Mouse (Mus musculus): ENCODE measurements at regions not wholly inside any gene's neighbourhood (a gene's known extent, or its start where the extent isn't known, plus 50 kb on each side); places are given as distances from the start of the nearest gene placed in this dataset.

DNA sequence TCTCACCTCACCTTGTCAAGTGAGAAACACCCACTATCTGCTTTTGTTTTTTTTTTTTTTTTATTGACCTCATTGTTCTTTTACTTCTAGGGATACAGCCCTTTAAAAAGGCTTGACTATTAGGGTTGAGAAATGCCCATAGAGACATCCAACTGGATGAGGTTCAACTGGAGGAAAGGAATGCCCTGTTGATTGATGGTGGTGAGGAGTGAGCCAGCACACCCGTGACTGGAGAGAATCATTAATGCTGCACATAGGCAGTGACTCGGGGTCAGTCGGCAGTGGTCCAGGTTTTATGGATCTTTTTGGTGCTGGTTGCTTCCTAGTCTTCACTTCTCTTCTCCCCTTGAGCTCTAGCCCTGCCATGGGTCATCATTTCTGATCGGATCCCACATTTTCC, 82.9 kb upstream of the Cryz start:
- H3K27ac ChIP-seq: no peak overlapping the region
- no peak overlapping the region for H3K4me3 ChIP-seq
- DNase-seq (ENCODE audit: low spot score in 2 of 2): no peak
- TF ChIP-seq CTCF (conservative IDR thresholded peaks at IDR 0.05): no peak

- DNase-seq (ENCODE audit: low spot score in 2 of 2): no peak
Observed at GRCm38 (mm10) chr3:154510160-154510559, 86.4 kb upstream of the Cryz start.

GRCm38 (mm10) chr3:154509394-154509793, 87.1 kb upstream of the Cryz start:
- no peak for DNase-seq (ENCODE audit: low spot score in 2 of 2)
- Histone ChIP-seq H3K4me3 (no peak overlapping the region), H3K27ac (no peak overlapping the region)
- TF ChIP-seq CTCF (conservative IDR thresholded peaks at IDR 0.05): no peak

More at GRCm38 (mm10) chr3:154510160-154510559, 86.4 kb upstream of the Cryz start:
- Histone ChIP-seq H3K27ac (no peak overlapping the region), H3K4me3 (no peak overlapping the region)
- TF ChIP-seq CTCF (conservative IDR thresholded peaks at IDR 0.05): no peak

DNA sequence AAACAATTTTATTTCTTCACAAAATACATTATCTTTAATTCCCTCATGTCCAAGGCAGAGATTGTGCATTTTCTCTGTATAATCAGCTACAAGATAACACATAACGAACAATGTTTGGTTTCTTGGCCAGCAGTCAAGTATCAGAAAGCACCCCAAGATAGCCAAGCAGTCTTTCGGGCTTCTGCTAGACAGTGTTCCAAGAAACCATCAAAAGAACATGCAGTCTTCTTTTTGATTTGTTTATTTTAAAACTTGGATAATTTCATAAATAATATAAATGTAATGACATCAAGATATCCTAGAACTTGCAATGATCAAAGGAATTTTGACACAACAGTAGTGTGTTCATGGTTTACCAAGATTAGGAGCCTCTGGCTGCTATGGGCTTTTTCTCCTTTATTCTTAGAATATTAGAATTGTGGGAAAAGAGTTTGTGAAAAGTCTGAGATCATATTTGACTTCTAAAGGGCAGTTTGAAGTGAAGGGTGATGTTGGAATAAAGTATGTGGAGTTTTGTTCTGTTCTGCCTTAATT, 103.1 kb upstream of the Cryz start:
- TF ChIP-seq CTCF (conservative IDR thresholded peaks at IDR 0.05): no peak
- Histone ChIP-seq H3K4me3 (no peak overlapping the region), H3K27ac (no peak overlapping the region)
- no peak for DNase-seq (ENCODE audit: low spot score in 2 of 2)

GRCm38 (mm10) chr3:154472426-154472825, 124.1 kb upstream of the Cryz start:
- TF ChIP-seq CTCF (conservative IDR thresholded peaks at IDR 0.05): no peak

GRCm38 (mm10) chr3:154467581-154468374, 128.7 kb upstream of the Cryz start:
- H3K27ac ChIP-seq: no peak overlapping the region; the same call in 1 of the 2 replicates
- peak; percentile 68 for DNase-seq (ENCODE audit: low spot score in 2 of 2)
- TF ChIP-seq CTCF (conservative IDR thresholded peaks at IDR 0.05): no peak
- no peak overlapping the region for H3K4me3 ChIP-seq

More at GRCm38 (mm10) chr3:154472426-154472825, 124.1 kb upstream of the Cryz start:
- H3K27ac ChIP-seq: no peak overlapping the region
- no peak for DNase-seq (ENCODE audit: low spot score in 2 of 2)
- no peak overlapping the region for H3K4me3 ChIP-seq

DNA sequence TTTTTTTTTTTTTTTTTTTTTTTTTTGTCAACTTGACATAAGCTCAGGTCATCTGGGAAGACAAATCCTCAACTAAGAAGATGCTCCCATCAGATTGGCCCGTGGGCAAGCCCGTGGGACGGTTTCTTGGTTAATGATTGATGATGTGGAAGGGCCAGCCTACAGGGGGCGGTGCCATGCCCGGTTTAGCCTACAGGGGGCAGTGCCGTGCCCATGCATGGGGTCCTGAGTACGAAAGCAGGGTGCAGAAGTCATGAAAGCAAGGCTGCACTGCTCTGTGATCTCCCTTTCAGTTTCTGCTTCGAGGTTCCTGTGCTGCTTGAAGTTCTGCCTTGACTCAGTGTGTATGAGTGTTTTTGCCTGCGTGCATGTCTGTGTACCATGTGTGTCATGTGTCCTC, 127.7 kb upstream of the Lhx8 start:
- no peak for DNase-seq (ENCODE audit: low spot score in 2 of 2)
- Histone ChIP-seq H3K4me3 (no peak overlapping the region), H3K27ac (no peak overlapping the region)
- TF ChIP-seq CTCF (conservative IDR thresholded peaks at IDR 0.05): peak; percentile 38

GRCm38 (mm10) chr3:154453025-154453424, 122.6 kb upstream of the Lhx8 start:
- no peak for DNase-seq (ENCODE audit: low spot score in 2 of 2)
- Histone ChIP-seq H3K27ac (no peak overlapping the region), H3K4me3 (no peak overlapping the region)
- no peak for TF ChIP-seq CTCF (conservative IDR thresholded peaks at IDR 0.05)

DNA sequence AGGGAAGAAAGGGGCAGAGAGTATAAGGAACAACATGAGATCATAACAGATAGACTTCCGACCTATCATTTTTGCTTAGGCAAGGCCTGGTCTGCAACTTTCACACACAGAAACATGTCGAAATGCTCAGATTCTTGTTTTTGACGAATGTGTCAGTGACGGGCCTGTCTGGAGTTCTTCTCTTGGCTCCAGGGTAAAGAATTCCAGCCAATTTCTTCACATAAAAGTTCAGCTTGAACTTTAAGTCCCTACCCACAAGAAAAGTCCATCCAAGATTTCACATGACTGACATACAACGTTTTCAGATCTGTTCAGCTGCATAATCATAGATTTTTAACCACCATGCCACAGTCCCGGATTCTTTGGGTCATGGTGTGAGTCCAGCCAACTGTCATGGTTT, 122.1 kb upstream of the Lhx8 start:
- H3K27ac ChIP-seq: no peak overlapping the region
- DNase-seq (ENCODE audit: low spot score in 2 of 2): no peak
- TF ChIP-seq CTCF (conservative IDR thresholded peaks at IDR 0.05): no peak
- no peak overlapping the region for H3K4me3 ChIP-seq

DNA sequence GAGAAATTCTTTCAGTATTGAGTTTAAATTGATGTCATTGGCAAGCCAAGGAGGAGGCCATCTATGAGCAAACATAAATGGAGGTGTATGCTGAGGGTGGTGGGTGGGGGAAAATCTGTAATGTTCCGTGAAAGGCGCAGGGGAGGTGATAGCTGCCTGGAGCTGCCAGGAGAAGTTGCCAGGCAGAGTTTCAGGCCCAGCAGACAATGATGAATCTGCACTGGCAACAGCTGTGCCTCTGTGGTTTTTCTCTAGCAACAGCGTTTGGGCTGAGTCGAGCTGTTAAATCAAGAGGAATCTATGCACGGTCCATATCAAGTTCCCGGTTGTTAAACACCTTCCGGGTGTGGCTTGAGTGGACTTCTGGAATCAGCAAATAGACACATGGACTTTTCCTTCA, 120.7 kb upstream of the Lhx8 start:
- no peak for DNase-seq (ENCODE audit: low spot score in 2 of 2)
- Histone ChIP-seq H3K27ac (no peak overlapping the region), H3K4me3 (no peak overlapping the region)
- TF ChIP-seq CTCF (conservative IDR thresholded peaks at IDR 0.05): no peak

DNA sequence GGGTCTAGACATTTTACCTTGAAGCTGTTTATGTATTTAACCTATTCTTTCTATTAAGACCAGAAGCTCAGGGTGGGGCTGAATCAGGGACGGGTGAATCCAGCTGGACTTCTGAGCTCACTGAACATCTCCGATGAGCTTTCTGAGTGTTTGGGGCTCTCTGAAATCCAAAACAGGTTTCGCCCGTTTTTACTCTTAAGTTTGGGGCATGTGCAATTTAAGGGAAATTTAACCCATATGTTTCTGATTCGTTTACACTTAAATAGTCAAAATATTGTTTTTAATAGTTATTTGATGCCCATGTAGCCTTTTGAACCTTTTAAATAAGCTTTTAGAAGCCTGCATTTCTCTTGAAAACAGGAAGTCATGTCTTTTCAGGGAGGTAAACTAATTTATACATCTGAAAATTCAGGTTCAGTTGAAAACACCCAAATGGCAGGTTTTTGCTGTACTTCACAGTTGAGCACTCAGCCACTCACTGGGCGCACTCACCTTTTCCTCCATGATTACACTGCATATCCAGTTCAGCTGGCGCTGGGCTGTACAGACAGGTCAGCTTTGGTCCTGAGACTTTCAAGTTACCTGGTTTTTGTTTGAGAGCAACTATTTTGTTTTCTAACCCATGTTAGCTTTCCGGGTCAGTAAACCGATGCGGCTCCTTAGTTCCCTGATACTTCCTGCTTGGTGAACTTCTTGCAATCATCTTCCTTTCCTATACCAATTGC, 113.1 kb upstream of the Lhx8 start:
- no peak for TF ChIP-seq CTCF (conservative IDR thresholded peaks at IDR 0.05)
- Histone ChIP-seq H3K27ac (no peak overlapping the region), H3K4me3 (no peak overlapping the region)
- DNase-seq (ENCODE audit: low spot score in 2 of 2): no peak

GRCm38 (mm10) chr3:154441454-154441853, 111.0 kb upstream of the Lhx8 start:
- TF ChIP-seq CTCF (conservative IDR thresholded peaks at IDR 0.05): no peak
- H3K27ac ChIP-seq: no peak overlapping the region
- no peak for DNase-seq (ENCODE audit: low spot score in 2 of 2)
- H3K4me3 ChIP-seq: no peak overlapping the region

DNA sequence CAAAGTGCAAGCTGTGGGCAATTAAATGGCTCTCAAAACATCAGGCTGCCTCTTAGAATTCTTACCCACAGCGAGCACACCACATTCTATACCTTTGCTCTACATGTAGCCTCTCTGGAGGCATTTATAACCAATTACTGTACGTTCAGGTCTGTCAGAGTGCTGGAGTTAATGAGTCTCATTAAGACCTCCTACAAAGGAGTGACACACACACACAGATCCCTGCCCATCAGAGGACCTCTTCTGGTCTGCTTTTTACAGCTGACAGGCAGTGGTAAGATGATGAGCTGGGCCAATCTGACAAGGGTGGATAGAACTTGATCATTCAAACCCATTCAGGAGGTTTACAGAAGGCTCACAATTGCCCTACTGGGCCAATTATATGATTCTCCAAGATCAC, 110.4 kb upstream of the Lhx8 start:
- H3K27ac ChIP-seq: no peak overlapping the region
- no peak overlapping the region for H3K4me3 ChIP-seq
- no peak for DNase-seq (ENCODE audit: low spot score in 2 of 2)
- TF ChIP-seq CTCF (conservative IDR thresholded peaks at IDR 0.05): no peak
